Mouse (Mus musculus): ENCODE results near the gene Gdf15.

DNA sequence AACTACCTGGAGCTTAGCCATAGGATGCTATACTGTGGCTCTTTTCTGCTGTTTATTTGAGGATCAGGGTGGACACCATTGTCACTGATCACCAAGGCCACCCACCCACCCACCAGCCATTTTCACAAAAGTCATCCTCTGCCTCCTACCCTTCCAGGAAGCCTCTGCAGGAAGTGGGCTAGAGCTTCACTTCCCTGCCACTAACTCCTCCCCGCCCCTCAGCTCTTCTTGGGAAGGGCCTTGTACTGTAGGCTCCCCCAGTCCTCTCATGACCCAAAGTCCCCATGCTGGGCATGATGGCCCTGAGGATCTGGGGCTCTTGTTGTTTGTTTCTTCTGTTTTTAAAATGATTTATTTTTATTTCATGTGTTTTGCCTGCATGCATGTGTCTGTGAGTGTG lies 43.1 kb upstream of the Gdf15 start:
- TF ChIP-seq CTCF (IDR thresholded peaks at IDR 0.05; ENCODE audit: insufficient read depth, low read length) (no peak), POLR2A (IDR thresholded peaks at IDR 0.05; ENCODE audit: borderline replicate concordance, extremely low read depth, low read depth, low read length) (no peak)

Measured in lung, adult 2 months (tissue).